Mouse (Mus musculus): ENCODE results near the gene Megf9. TPM values are rescaled to one million over a fixed set of nuclear protein-coding genes. Genes with fewer than 3 reads are reported as not detected.

Megf9 gene
- polyA plus RNA-seq, 1 experiment from 2014 or later, result 11.9 TPM

GRCm38 (mm10) chr4:70508207-70508606 lies 26.6 kb downstream of the Megf9 start:
- Histone ChIP-seq H3K36me3 (ENCODE audit: insufficient read depth, low read length) (no peaks in the 10 kb centered on the region), H3K27me3 (ENCODE audit: insufficient read depth, low read length) (no peaks in the 10 kb centered on the region), H3K9ac (replicated peaks; ENCODE audit: low read length) (no peak overlapping the region), H3K4me1 (ENCODE audit: insufficient read depth, low read length) (no peaks in the 10 kb centered on the region), H3K9me3 (ENCODE audit: low read length) (no peaks in the 10 kb centered on the region), H3K27ac (ENCODE audit: low read length) (no peak overlapping the region), H3K4me3 (ENCODE audit: low read length) (no peak overlapping the region), H3K4me2 (replicated peaks; ENCODE audit: low read depth, low read length) (no peak overlapping the region)
- no peak for ATAC-seq (ENCODE audit: low FRiP score, low TSS enrichment)
- WGBS, result 96% methylated on average over 1 of the region's 1 CpGs

GRCm38 (mm10) chr4:70505951-70506350 lies 28.8 kb downstream of the Megf9 start:
- H3K27ac ChIP-seq (ENCODE audit: low read length), result no peak overlapping the region
- WGBS, result 87% methylated on average over 3 of the region's 3 CpGs
- H3K4me2 ChIP-seq (replicated peaks; ENCODE audit: low read depth, low read length), result no peak overlapping the region
- H3K36me3 ChIP-seq (ENCODE audit: insufficient read depth, low read length), result no peaks in the 10 kb centered on the region
- H3K27me3 ChIP-seq (ENCODE audit: insufficient read depth, low read length), result no peaks in the 10 kb centered on the region
- H3K9me3 ChIP-seq (ENCODE audit: low read length), result no peaks in the 10 kb centered on the region
- no peak for ATAC-seq (ENCODE audit: low FRiP score, low TSS enrichment)
- no peaks in the 10 kb centered on the region for H3K4me1 ChIP-seq (ENCODE audit: insufficient read depth, low read length)
- H3K9ac ChIP-seq (replicated peaks; ENCODE audit: low read length), result no peak overlapping the region
- no peak overlapping the region for H3K4me3 ChIP-seq (ENCODE audit: low read length)

GRCm38 (mm10) chr4:70503827-70504226 lies 31.0 kb downstream of the Megf9 start:
- no peak overlapping the region for H3K4me3 ChIP-seq (ENCODE audit: low read length)
- no peak overlapping the region for H3K9ac ChIP-seq (replicated peaks; ENCODE audit: low read length)
- no peak overlapping the region for H3K27ac ChIP-seq (ENCODE audit: low read length)
- ATAC-seq (ENCODE audit: low FRiP score, low TSS enrichment), result no peak
- H3K4me1 ChIP-seq (ENCODE audit: insufficient read depth, low read length), result no peaks in the 10 kb centered on the region
- H3K4me2 ChIP-seq (replicated peaks; ENCODE audit: low read depth, low read length), result no peak overlapping the region
- WGBS, result 39% methylated on average over 1 of the region's 1 CpGs
- no peaks in the 10 kb centered on the region for H3K27me3 ChIP-seq (ENCODE audit: insufficient read depth, low read length)
- no peaks in the 10 kb centered on the region for H3K36me3 ChIP-seq (ENCODE audit: insufficient read depth, low read length)
- H3K9me3 ChIP-seq (ENCODE audit: low read length), result no peaks in the 10 kb centered on the region

- 92% methylated on average over 3 of the region's 3 CpGs for WGBS
- no peak for ATAC-seq (ENCODE audit: low FRiP score, low TSS enrichment)
Measured at GRCm38 (mm10) chr4:70499285-70499684, 35.5 kb downstream of the Megf9 start.

GRCm38 (mm10) chr4:70496978-70497377 lies 37.8 kb downstream of the Megf9 start:
- no peaks in the 10 kb centered on the region for H3K9me3 ChIP-seq (ENCODE audit: low read length)
- 0 out of 2 replicates have a peak, but pooled peaks cover 6% of the 10 kb centered on the region for H3K4me1 ChIP-seq (ENCODE audit: insufficient read depth, low read length)
- no peaks in the 10 kb centered on the region for H3K27me3 ChIP-seq (ENCODE audit: insufficient read depth, low read length)
- no peak overlapping the region for H3K4me3 ChIP-seq (ENCODE audit: low read length)
- ATAC-seq (ENCODE audit: low FRiP score, low TSS enrichment), result peak; percentile 92
- no peak overlapping the region for H3K4me2 ChIP-seq (replicated peaks; ENCODE audit: low read depth, low read length)
- 29% methylated on average over 1 of the region's 1 CpGs for WGBS
- H3K27ac ChIP-seq (ENCODE audit: low read length), result no peak overlapping the region
- H3K9ac ChIP-seq (replicated peaks; ENCODE audit: low read length), result no peak overlapping the region
- no peaks in the 10 kb centered on the region for H3K36me3 ChIP-seq (ENCODE audit: insufficient read depth, low read length)

More at GRCm38 (mm10) chr4:70499285-70499684, 35.5 kb downstream of the Megf9 start:
- H3K9ac ChIP-seq (replicated peaks; ENCODE audit: low read length), result no peak overlapping the region
- no peaks in the 10 kb centered on the region for H3K36me3 ChIP-seq (ENCODE audit: insufficient read depth, low read length)
- no peaks in the 10 kb centered on the region for H3K27me3 ChIP-seq (ENCODE audit: insufficient read depth, low read length)
- H3K4me2 ChIP-seq (replicated peaks; ENCODE audit: low read depth, low read length), result no peak overlapping the region
- no peaks in the 10 kb centered on the region for H3K9me3 ChIP-seq (ENCODE audit: low read length)
- no peak overlapping the region for H3K27ac ChIP-seq (ENCODE audit: low read length)
- H3K4me1 ChIP-seq (ENCODE audit: insufficient read depth, low read length), result 0 out of 2 replicates have a peak, but pooled peaks cover 6% of the 10 kb centered on the region
- no peak overlapping the region for H3K4me3 ChIP-seq (ENCODE audit: low read length)

- Histone ChIP-seq H3K9ac (replicated peaks; ENCODE audit: low read length) (no peak overlapping the region), H3K4me1 (ENCODE audit: insufficient read depth, low read length) (peaks cover 8% of the 10 kb centered on the region), H3K9me3 (ENCODE audit: low read length) (no peaks in the 10 kb centered on the region), H3K27me3 (ENCODE audit: insufficient read depth, low read length) (no peaks in the 10 kb centered on the region), H3K27ac (ENCODE audit: low read length) (peak overlapping the region; percentile 58; the same call in 1 of the 2 replicates), H3K36me3 (ENCODE audit: insufficient read depth, low read length) (no peaks in the 10 kb centered on the region), H3K4me2 (replicated peaks; ENCODE audit: low read depth, low read length) (no peak overlapping the region), H3K4me3 (ENCODE audit: low read length) (no peak overlapping the region)
- ATAC-seq (ENCODE audit: low FRiP score, low TSS enrichment), result peak; percentile 65; the same call in 1 of the 2 replicates
- WGBS, result 19% methylated on average over 2 of the region's 2 CpGs
Measured at GRCm38 (mm10) chr4:70489792-70490191, 45.0 kb downstream of the Megf9 start.

GRCm38 (mm10) chr4:70488415-70488814 lies 46.4 kb downstream of the Megf9 start:
- Histone ChIP-seq H3K36me3 (ENCODE audit: insufficient read depth, low read length) (no peaks in the 10 kb centered on the region), H3K9ac (replicated peaks; ENCODE audit: low read length) (no peak overlapping the region), H3K27ac (ENCODE audit: low read length) (no peak overlapping the region), H3K4me3 (ENCODE audit: low read length) (no peak overlapping the region), H3K9me3 (ENCODE audit: low read length) (no peaks in the 10 kb centered on the region), H3K27me3 (ENCODE audit: insufficient read depth, low read length) (no peaks in the 10 kb centered on the region), H3K4me1 (ENCODE audit: insufficient read depth, low read length) (peaks cover 8% of the 10 kb centered on the region), H3K4me2 (replicated peaks; ENCODE audit: low read depth, low read length) (no peak overlapping the region)
- WGBS, result 34% methylated on average over 3 of the region's 3 CpGs
- ATAC-seq (ENCODE audit: low FRiP score, low TSS enrichment), result no peak

GRCm38 (mm10) chr4:70484134-70484533 lies 50.7 kb downstream of the Megf9 start:
- H3K36me3 ChIP-seq (ENCODE audit: insufficient read depth, low read length), result no peaks in the 10 kb centered on the region
- no peaks in the 10 kb centered on the region for H3K9me3 ChIP-seq (ENCODE audit: low read length)
- H3K27ac ChIP-seq (ENCODE audit: low read length), result no peak overlapping the region
- no peak overlapping the region for H3K4me2 ChIP-seq (replicated peaks; ENCODE audit: low read depth, low read length)
- H3K27me3 ChIP-seq (ENCODE audit: insufficient read depth, low read length), result no peaks in the 10 kb centered on the region
- H3K9ac ChIP-seq (replicated peaks; ENCODE audit: low read length), result no peak overlapping the region
- ATAC-seq (ENCODE audit: low FRiP score, low TSS enrichment), result no peak
- no peaks in the 10 kb centered on the region for H3K4me1 ChIP-seq (ENCODE audit: insufficient read depth, low read length)
- no peak overlapping the region for H3K4me3 ChIP-seq (ENCODE audit: low read length)
- 85% methylated on average over 2 of the region's 2 CpGs for WGBS

- Histone ChIP-seq H3K27ac (ENCODE audit: low read length) (no peak overlapping the region), H3K4me2 (replicated peaks; ENCODE audit: low read depth, low read length) (no peak overlapping the region), H3K4me1 (ENCODE audit: insufficient read depth, low read length) (no peaks in the 10 kb centered on the region), H3K4me3 (ENCODE audit: low read length) (no peak overlapping the region), H3K9me3 (ENCODE audit: low read length) (no peaks in the 10 kb centered on the region), H3K27me3 (ENCODE audit: insufficient read depth, low read length) (no peaks in the 10 kb centered on the region), H3K36me3 (ENCODE audit: insufficient read depth, low read length) (no peaks in the 10 kb centered on the region), H3K9ac (replicated peaks; ENCODE audit: low read length) (no peak overlapping the region)
- 72% methylated on average over 4 of the region's 4 CpGs for WGBS
- no peak for ATAC-seq (ENCODE audit: low FRiP score, low TSS enrichment)
Measured at GRCm38 (mm10) chr4:70481931-70482330, 52.9 kb downstream of the Megf9 start.

- H3K4me2 ChIP-seq (replicated peaks; ENCODE audit: low read depth, low read length), result no peak overlapping the region
- H3K9ac ChIP-seq (replicated peaks; ENCODE audit: low read length), result no peak overlapping the region
- no peak for ATAC-seq (ENCODE audit: low FRiP score, low TSS enrichment)
- WGBS, result 89% methylated on average over 2 of the region's 2 CpGs
- H3K9me3 ChIP-seq (ENCODE audit: low read length), result no peaks in the 10 kb centered on the region
- H3K36me3 ChIP-seq (ENCODE audit: insufficient read depth, low read length), result no peaks in the 10 kb centered on the region
- H3K4me3 ChIP-seq (ENCODE audit: low read length), result no peak overlapping the region
- no peaks in the 10 kb centered on the region for H3K4me1 ChIP-seq (ENCODE audit: insufficient read depth, low read length)
- H3K27ac ChIP-seq (ENCODE audit: low read length), result no peak overlapping the region
- no peaks in the 10 kb centered on the region for H3K27me3 ChIP-seq (ENCODE audit: insufficient read depth, low read length)
Measured at GRCm38 (mm10) chr4:70471398-70471797, 63.4 kb downstream of the Megf9 start.

Data from kidney, embryonic 16.5 days (tissue).